Mouse (Mus musculus) c-Kit-positive CD71-positive TER-119-positive erythroid progenitor cells, embryonic 14.5 days (primary cell): Measurements from ENCODE around the gene Aqp1.

Source experiments
- DNase-seq: peaks from one replicate; pipeline ENCODE4 v3.0.0-alpha.2; 2013; ENCODE audit warnings: low spot score

The Aqp1 gene

GRCm38 (mm10) chr6:55335989-55336514, at the start of gene Aqp1:
Gene Aqp1, plus strand, starts transcription at chr6:55336432.
- DNase-seq, result no peak

GRCm38 (mm10) chr6:55288007-55288602, 48.1 kb upstream of the Aqp1 start:
- DNase-seq, result no peak

DNA sequence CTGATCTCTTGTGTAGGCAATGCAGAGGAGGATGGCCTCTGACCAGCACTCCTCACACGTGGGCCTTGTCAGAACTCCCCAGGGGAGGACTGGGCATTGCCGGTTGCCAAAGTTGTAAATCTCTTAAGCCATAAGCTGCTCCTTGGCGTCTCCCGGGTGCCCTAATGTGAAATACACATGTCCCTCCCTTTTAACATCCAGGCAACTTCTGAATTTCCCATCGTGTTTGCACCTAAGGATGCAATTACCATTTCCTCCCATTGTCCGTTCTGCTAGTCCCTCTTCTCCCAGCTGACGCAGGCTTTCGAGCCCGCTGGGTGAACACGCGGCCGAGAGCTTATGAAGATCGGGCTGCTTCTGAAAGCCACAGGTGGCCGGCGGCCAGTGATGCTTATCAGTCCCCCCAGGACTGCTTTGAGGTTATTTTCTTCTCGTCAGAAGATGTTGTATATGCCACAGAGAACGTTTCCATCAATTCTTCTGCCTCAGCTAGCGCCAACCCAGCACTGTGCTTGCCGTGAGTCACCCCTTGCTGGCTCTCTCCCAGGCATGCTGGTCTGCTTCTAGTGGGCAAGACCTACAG, 41.6 kb upstream of the Aqp1 start:
- no peak for DNase-seq

GRCm38 (mm10) chr6:55295325-55295724, 40.9 kb upstream of the Aqp1 start:
- no peak for DNase-seq

GRCm38 (mm10) chr6:55299482-55299881, 36.8 kb upstream of the Aqp1 start:
- DNase-seq, result peak; percentile 31

DNA sequence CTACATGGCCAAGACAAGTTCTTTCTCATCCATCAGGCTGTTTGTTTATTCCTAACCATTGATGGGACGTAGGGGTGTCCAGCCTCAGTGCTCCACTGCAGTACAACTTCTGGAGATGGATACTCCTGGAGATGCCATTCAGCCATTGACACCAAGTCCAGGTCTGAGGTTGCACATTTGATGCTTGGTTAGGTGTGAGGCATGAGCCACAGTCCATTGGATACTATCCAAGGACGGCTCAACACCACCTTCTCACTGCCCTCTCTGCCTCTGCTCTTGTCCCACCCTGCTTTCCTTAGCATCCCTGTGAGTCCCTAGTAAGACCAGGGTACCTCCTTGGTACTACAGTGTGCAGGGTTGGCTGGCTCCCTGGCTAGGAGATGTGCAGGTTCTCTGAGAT, 36.3 kb upstream of the Aqp1 start:
- DNase-seq, result no peak

DNA sequence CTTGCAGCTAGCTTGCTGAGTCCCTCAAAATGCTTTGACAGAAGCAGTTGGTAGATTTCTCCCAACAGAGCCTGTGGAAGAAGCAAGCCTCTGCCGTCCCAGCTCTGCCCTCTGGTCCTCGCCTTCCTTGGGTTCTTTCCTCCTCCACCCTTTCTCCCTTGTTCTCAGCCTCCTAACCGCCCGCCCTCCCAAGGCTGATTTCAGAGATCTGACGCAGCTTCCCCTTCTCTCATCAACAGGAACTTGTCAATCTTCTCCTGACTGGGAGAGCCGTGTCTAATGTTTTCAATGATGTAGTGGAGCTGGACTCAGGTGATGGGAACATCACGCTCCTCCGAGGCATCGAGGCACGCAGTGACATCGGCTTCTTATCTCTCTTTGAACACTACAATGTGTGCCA, 35.5 kb upstream of the Aqp1 start:
- DNase-seq, result no peak

- DNase-seq, result no peak
Measured at GRCm38 (mm10) chr6:55310179-55310578, 26.1 kb upstream of the Aqp1 start.

GRCm38 (mm10) chr6:55311962-55312361, 24.3 kb upstream of the Aqp1 start:
- DNase-seq, result no peak

GRCm38 (mm10) chr6:55313893-55314292, 22.3 kb upstream of the Aqp1 start:
- DNase-seq, result peak; percentile 40

DNA sequence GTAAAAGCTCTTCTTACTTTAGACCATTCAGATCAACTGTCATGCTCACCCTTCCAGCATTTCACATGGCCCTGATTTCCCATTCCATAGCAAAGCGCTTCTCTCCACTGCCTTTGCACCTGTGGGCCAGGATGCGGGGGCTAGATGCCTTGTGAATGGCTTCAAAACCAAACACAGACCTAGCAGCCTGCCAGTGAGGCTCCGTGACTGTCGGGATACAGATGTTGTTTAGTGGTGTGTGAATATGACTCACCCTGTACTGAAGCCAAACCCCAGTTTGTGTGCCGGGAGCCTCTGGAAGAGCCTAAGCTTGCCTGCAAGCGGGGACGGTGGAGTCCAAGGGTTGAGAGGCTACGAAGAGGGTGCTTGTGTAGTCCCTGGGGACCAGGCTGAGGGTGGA, 21.6 kb upstream of the Aqp1 start:
- no peak for DNase-seq

DNA sequence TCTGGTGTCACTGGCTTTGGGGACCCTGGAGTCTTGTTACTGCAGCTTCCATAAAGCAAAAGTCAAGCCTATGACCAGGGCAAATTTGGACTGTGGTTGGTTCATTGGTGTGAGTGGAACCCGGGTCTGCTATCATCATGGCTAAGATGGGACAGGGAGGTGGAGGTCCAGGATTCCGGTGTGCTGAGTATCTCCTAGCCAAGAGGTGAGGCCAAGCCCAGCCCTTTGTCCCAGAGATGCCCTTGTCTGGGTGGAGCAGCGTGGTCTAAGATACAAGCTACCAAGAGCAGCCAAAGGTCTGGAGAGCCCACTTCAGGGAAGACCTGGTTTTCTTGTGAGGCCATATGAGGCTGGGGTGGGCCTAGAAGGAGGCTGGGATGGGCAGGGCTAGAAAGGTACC, 17.6 kb upstream of the Aqp1 start:
- no peak for DNase-seq

GRCm38 (mm10) chr6:55319585-55320551, 16.4 kb upstream of the Aqp1 start:
- DNase-seq, result no peak

DNA sequence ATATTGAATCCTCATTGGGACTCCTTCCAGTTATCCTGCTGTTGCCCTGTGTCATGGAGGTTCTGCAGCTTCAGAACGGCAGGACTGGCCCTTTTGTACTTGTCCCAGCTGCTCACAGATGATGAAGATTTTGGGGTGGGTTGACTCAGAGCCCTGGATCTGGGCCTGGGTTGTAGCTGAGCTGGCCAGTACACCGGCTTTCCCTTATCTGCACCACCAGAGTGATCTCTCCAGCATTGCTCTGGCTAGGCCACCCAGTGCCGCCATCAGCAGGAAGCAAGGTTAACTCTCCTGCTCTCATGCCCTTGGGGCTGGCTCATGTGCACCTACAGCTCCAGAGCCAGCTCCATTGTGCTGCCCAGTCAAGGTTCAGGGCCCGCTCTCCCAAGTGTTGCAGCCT, 15.3 kb upstream of the Aqp1 start:
- no peak for DNase-seq

- no peak for DNase-seq
Measured at GRCm38 (mm10) chr6:55321518-55321917, 14.7 kb upstream of the Aqp1 start.

GRCm38 (mm10) chr6:55322980-55323379, 13.3 kb upstream of the Aqp1 start:
- DNase-seq, result no peak

GRCm38 (mm10) chr6:55323908-55324634, 12.2 kb upstream of the Aqp1 start:
- peak; percentile 87 for DNase-seq

- DNase-seq, result no peak
Measured at GRCm38 (mm10) chr6:55324785-55325184, 11.4 kb upstream of the Aqp1 start.

- no peak for DNase-seq
Measured at GRCm38 (mm10) chr6:55326299-55326698, 9.9 kb upstream of the Aqp1 start.

- DNase-seq, result no peak
Measured at GRCm38 (mm10) chr6:55327326-55327725, 8.9 kb upstream of the Aqp1 start.

DNA sequence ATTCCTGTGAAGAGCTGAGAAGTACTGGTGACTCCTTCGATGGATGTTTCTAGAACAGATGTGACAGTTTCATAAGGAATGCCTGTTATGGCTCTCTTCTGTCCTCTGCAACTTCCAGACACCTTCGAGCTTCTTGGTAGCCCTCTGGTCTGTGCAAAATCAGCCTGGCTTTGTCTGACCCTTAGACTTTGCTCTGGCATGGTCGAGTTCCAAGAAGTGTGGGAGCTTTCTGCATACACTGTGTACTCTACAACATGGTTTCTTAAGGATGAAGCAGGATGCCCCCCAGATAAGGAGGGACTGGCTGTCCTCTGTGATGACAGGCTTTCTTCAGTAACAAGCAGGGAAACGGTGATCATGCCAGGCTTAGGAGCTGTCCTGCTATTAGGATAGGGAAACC, 8.1 kb upstream of the Aqp1 start:
- no peak for DNase-seq

- no peak for DNase-seq
Measured at GRCm38 (mm10) chr6:55331315-55331714, 4.9 kb upstream of the Aqp1 start.
